Mouse (Mus musculus) small intestine, adult 2 months (tissue): ENCODE measurements around the gene Fzr1.

Experiments used
- CTCF ChIP-seq: fragments of 200-500 bp; IDR thresholded peaks from 2 replicates; pipeline ENCODE4 v1.5.1; 2012; ENCODE audit warnings: low read depth, mild to moderate bottlenecking, control low read depth, inconsistent platforms, low read length, moderate library complexity, mixed read lengths; ENCODE audit not compliant: insufficient replicate concordance, insufficient read length; ENCODE audit errors: extremely low read depth
- POLR2A ChIP-seq: fragments of 200-500 bp; IDR thresholded peaks from 2 replicates; pipeline ENCODE4 v1.6.1; 2012; ENCODE audit warnings: low read depth, mild to moderate bottlenecking, control low read depth, inconsistent platforms, low read length, moderate library complexity

GRCm38 (mm10) chr10:81322444-81322843, 55.9 kb downstream of the Fzr1 start:
- no peak for TF ChIP-seq POLR2A
- TF ChIP-seq CTCF, result no peak
